Mouse (Mus musculus): Measurements from ENCODE around the gene Nsg2.
"Not testable (repeated sequence)": the region's sequence is repeated elsewhere in the genome, so short reads cannot be mapped to it uniquely, and the experiment has no call there.

Nsg2 gene

GRCm38 (mm10) chr11:32000281-32000680 lies at the start of gene Nsg2:
Nsg2 (plus strand) TSS chr11:32000463.
- DNase-seq: peak; percentile 63

- no peak for DNase-seq
Observed at GRCm38 (mm10) chr11:31960071-31960470, 40.2 kb upstream of the Nsg2 start.

GRCm38 (mm10) chr11:31963993-31964392 lies 36.3 kb upstream of the Nsg2 start:
- DNase-seq: no peak

GRCm38 (mm10) chr11:31965256-31966134 lies 34.8 kb upstream of the Nsg2 start, which contains the start of gene 4930524B15Rik:
4930524B15Rik (plus strand) TSS chr11:31965592.
- no peak for DNase-seq

GRCm38 (mm10) chr11:31974132-31974531 lies 26.1 kb upstream of the Nsg2 start:
- no peak for DNase-seq

GRCm38 (mm10) chr11:31974826-31975225 lies 25.4 kb upstream of the Nsg2 start:
- no peak for DNase-seq

GRCm38 (mm10) chr11:31975678-31976077 lies 24.6 kb upstream of the Nsg2 start:
- DNase-seq: no peak

- no peak for DNase-seq
Observed at GRCm38 (mm10) chr11:31976137-31976536, 24.1 kb upstream of the Nsg2 start.

GRCm38 (mm10) chr11:31980089-31980488 lies 20.2 kb upstream of the Nsg2 start:
- not testable (repeated sequence) for DNase-seq

- DNase-seq: no peak
Observed at GRCm38 (mm10) chr11:31981830-31982229, 18.4 kb upstream of the Nsg2 start.

GRCm38 (mm10) chr11:31982247-31982943 lies 17.9 kb upstream of the Nsg2 start:
- DNase-seq: not testable (repeated sequence)

- no peak for DNase-seq
Observed at GRCm38 (mm10) chr11:31983249-31983648, 17.0 kb upstream of the Nsg2 start.

- no peak for DNase-seq
Observed at GRCm38 (mm10) chr11:31984786-31985185, 15.5 kb upstream of the Nsg2 start.

GRCm38 (mm10) chr11:31992535-31992934 lies 7.7 kb upstream of the Nsg2 start:
- DNase-seq: no peak

- DNase-seq: no peak
Observed at GRCm38 (mm10) chr11:31999716-32000115, 547 bp upstream of the Nsg2 start.

GRCm38 (mm10) chr11:32001181-32001910 lies 1.1 kb downstream of the Nsg2 start:
- no peak for DNase-seq

- DNase-seq: no peak
Observed at GRCm38 (mm10) chr11:32002670-32003072, 2.4 kb downstream of the Nsg2 start.

GRCm38 (mm10) chr11:32008049-32008448 lies 7.8 kb downstream of the Nsg2 start:
- DNase-seq: not testable (repeated sequence)

- DNase-seq: no peak
Observed at GRCm38 (mm10) chr11:32008852-32009251, 8.6 kb downstream of the Nsg2 start.

GRCm38 (mm10) chr11:32009961-32010662 lies 9.8 kb downstream of the Nsg2 start:
- no peak for DNase-seq

- no peak for DNase-seq
Observed at GRCm38 (mm10) chr11:32010663-32010970, 10.4 kb downstream of the Nsg2 start.

GRCm38 (mm10) chr11:32011867-32012603 lies 11.8 kb downstream of the Nsg2 start:
- DNase-seq: no peak
